Mouse (Mus musculus) intestine, embryonic 16.5 days (tissue): Measurements from ENCODE around the gene Tenm2. TPM values are rescaled to one million over a fixed set of nuclear protein-coding genes. Genes with fewer than 3 reads are reported as not detected.

Source experiments
- ATAC-seq: fragments of 200-750 bp; cut with Nextera tagmentation; 2 replicates; pipeline ENCODE4 v1.8.0; 2017; ENCODE audit warnings: moderate TSS enrichment, moderate library complexity
- H3K27ac ChIP-seq: fragments of 300-500 bp; sonication (generic); 2 replicates; pipeline ENCODE4 v1.5.1; 2014; ENCODE audit warnings: mild to moderate bottlenecking, low read length
- H3K27me3 ChIP-seq: fragments of 300-500 bp; sonication (generic); replicated peaks from 2 replicates; pipeline ENCODE4 v1.6.1; 2014; ENCODE audit warnings: low read length, control low read depth, mixed read lengths; ENCODE audit not compliant: control insufficient read depth, insufficient read depth
- H3K36me3 ChIP-seq: fragments of 300-500 bp; sonication (generic); 2 replicates; pipeline ENCODE4 v1.6.1; 2014; ENCODE audit warnings: low read length, control low read depth; ENCODE audit not compliant: control insufficient read depth, insufficient read depth
- H3K4me1 ChIP-seq: fragments of 300-500 bp; sonication (generic); 2 replicates; pipeline ENCODE4 v1.6.1; 2014; ENCODE audit warnings: low read length, control low read depth, mixed read lengths; ENCODE audit not compliant: control insufficient read depth, insufficient read depth
- H3K4me2 ChIP-seq: fragments of 300-500 bp; sonication (generic); 2 replicates; pipeline ENCODE4 v1.6.1; 2014; ENCODE audit warnings: low read depth, low read length, control low read depth
- H3K4me3 ChIP-seq: fragments of 300-500 bp; sonication (generic); 2 replicates; pipeline ENCODE4 v1.5.1; 2014; ENCODE audit warnings: mild to moderate bottlenecking, low read length
- H3K9ac ChIP-seq: fragments of 300-500 bp; sonication (generic); 2 replicates; pipeline ENCODE4 v1.6.1; 2014; ENCODE audit warnings: low read depth, low read length
- H3K9me3 ChIP-seq: fragments of 300-500 bp; sonication (generic); 2 replicates; pipeline ENCODE4 v1.6.1; 2016; ENCODE audit warnings: low read length, control low read depth; ENCODE audit not compliant: control insufficient read depth
- WGBS: fragments of 180-500 bp; shearing (Covaris S2); extraction: QIAGEN DNeasy Blood & Tissue Kit; methylation state at CpG from one replicate; pipeline ENCODE4 v1.1.7; 2014; 5-methylcytosine and 5-hydroxymethylcytosine counted together
- polyA plus RNA-seq: library from polyadenylated mRNA; unstranded; fragments of >200 nt; fragmentation: Nextera tagmentation; extraction: Ambion mirVana; gene quantifications from 2 replicates; pipeline ENCODE4 v1.2.1, GENCODE M21; 2015

Tenm2 gene
- polyA plus RNA-seq, 1 experiment from 2014 or later, result 0.70 TPM

- Histone ChIP-seq H3K9ac (no peak overlapping the region), H3K36me3 (no peaks in the 10 kb centered on the region), H3K9me3 (no peaks in the 10 kb centered on the region), H3K4me2 (no peak overlapping the region), H3K4me3 (no peak overlapping the region), H3K27ac (no peak overlapping the region), H3K27me3 (no peaks in the 10 kb centered on the region), H3K4me1 (no peaks in the 10 kb centered on the region)
- WGBS, result 87% methylated on average over 8 of the region's 8 CpGs
- no peak for ATAC-seq
Measured at GRCm38 (mm10) chr11:36362514-36362913, 873.2 kb downstream of the Tenm2 start.

- no peak overlapping the region for H3K27ac ChIP-seq
- no peak overlapping the region for H3K9ac ChIP-seq
- H3K4me2 ChIP-seq, result no peak overlapping the region
- no peaks in the 10 kb centered on the region for H3K9me3 ChIP-seq
- H3K27me3 ChIP-seq, result no peaks in the 10 kb centered on the region
- no peak overlapping the region for H3K4me3 ChIP-seq
- H3K36me3 ChIP-seq, result no peaks in the 10 kb centered on the region
- ATAC-seq, result no peak
- 97% methylated on average over 1 of the region's 1 CpGs for WGBS
- H3K4me1 ChIP-seq, result no peaks in the 10 kb centered on the region
Measured at GRCm38 (mm10) chr11:36353252-36353651, 882.5 kb downstream of the Tenm2 start.

GRCm38 (mm10) chr11:36351752-36352151, 884.0 kb downstream of the Tenm2 start:
- WGBS, result 41% methylated on average over 6 of the region's 6 CpGs
- Histone ChIP-seq H3K9ac (no peak overlapping the region), H3K27ac (no peak overlapping the region), H3K36me3 (no peaks in the 10 kb centered on the region), H3K4me2 (no peak overlapping the region), H3K4me1 (no peaks in the 10 kb centered on the region), H3K4me3 (no peak overlapping the region), H3K9me3 (no peaks in the 10 kb centered on the region), H3K27me3 (no peaks in the 10 kb centered on the region)
- ATAC-seq, result no peak

GRCm38 (mm10) chr11:36351341-36351740, 884.4 kb downstream of the Tenm2 start:
- Histone ChIP-seq H3K9me3 (no peaks in the 10 kb centered on the region), H3K27ac (no peak overlapping the region), H3K4me3 (no peak overlapping the region), H3K4me2 (no peak overlapping the region), H3K36me3 (no peaks in the 10 kb centered on the region), H3K4me1 (no peaks in the 10 kb centered on the region), H3K27me3 (no peaks in the 10 kb centered on the region), H3K9ac (no peak overlapping the region)
- no peak for ATAC-seq
- 80% methylated on average over 6 of the region's 6 CpGs for WGBS

- Histone ChIP-seq H3K4me3 (no peak overlapping the region), H3K27me3 (no peaks in the 10 kb centered on the region), H3K4me1 (no peaks in the 10 kb centered on the region), H3K9ac (no peak overlapping the region), H3K36me3 (no peaks in the 10 kb centered on the region), H3K27ac (no peak overlapping the region), H3K9me3 (no peaks in the 10 kb centered on the region), H3K4me2 (no peak overlapping the region)
- WGBS, result 83% methylated on average over 1 of the region's 1 CpGs
- ATAC-seq, result no peak
Measured at GRCm38 (mm10) chr11:36350264-36350663, 885.5 kb downstream of the Tenm2 start.

- Histone ChIP-seq H3K27ac (no peak overlapping the region), H3K27me3 (no peaks in the 10 kb centered on the region), H3K4me1 (no peaks in the 10 kb centered on the region), H3K9ac (no peak overlapping the region), H3K4me3 (no peak overlapping the region), H3K36me3 (no peaks in the 10 kb centered on the region), H3K4me2 (no peak overlapping the region), H3K9me3 (no peaks in the 10 kb centered on the region)
- 66% methylated on average over 2 of the region's 2 CpGs for WGBS
- no peak for ATAC-seq
Measured at GRCm38 (mm10) chr11:36349856-36350255, 885.9 kb downstream of the Tenm2 start.

- Histone ChIP-seq H3K27me3 (no peaks in the 10 kb centered on the region), H3K36me3 (no peaks in the 10 kb centered on the region), H3K4me1 (no peaks in the 10 kb centered on the region), H3K4me3 (no peak overlapping the region), H3K9ac (no peak overlapping the region), H3K27ac (no peak overlapping the region), H3K9me3 (no peaks in the 10 kb centered on the region), H3K4me2 (no peak overlapping the region)
- ATAC-seq, result no peak
- 86% methylated on average over 3 of the region's 3 CpGs for WGBS
Measured at GRCm38 (mm10) chr11:36341799-36342198, 894.0 kb downstream of the Tenm2 start.

- Histone ChIP-seq H3K27me3 (no peaks in the 10 kb centered on the region), H3K27ac (no peak overlapping the region), H3K4me3 (no peak overlapping the region), H3K4me1 (no peaks in the 10 kb centered on the region), H3K9me3 (no peaks in the 10 kb centered on the region), H3K36me3 (no peaks in the 10 kb centered on the region), H3K9ac (no peak overlapping the region), H3K4me2 (no peak overlapping the region)
- no peak; the same call in 1 of the 2 replicates for ATAC-seq
- WGBS, result 42% methylated on average over 4 of the region's 4 CpGs
Measured at GRCm38 (mm10) chr11:36338424-36338823, 897.3 kb downstream of the Tenm2 start.

GRCm38 (mm10) chr11:36337063-36337462, 898.7 kb downstream of the Tenm2 start:
- no peak for ATAC-seq
- no peak overlapping the region for H3K27ac ChIP-seq
- no peak overlapping the region for H3K4me3 ChIP-seq
- H3K4me2 ChIP-seq, result no peak overlapping the region
- no peaks in the 10 kb centered on the region for H3K36me3 ChIP-seq
- no peaks in the 10 kb centered on the region for H3K9me3 ChIP-seq
- no peaks in the 10 kb centered on the region for H3K27me3 ChIP-seq
- no peak overlapping the region for H3K9ac ChIP-seq
- no peaks in the 10 kb centered on the region for H3K4me1 ChIP-seq
- 83% methylated on average over 6 of the region's 6 CpGs for whole genome bisulfite sequencing

GRCm38 (mm10) chr11:36335147-36335546, 900.6 kb downstream of the Tenm2 start:
- ATAC-seq, result no peak
- WGBS, result 82% methylated on average over 5 of the region's 5 CpGs

More at GRCm38 (mm10) chr11:36335147-36335546, 900.6 kb downstream of the Tenm2 start:
- no peaks in the 10 kb centered on the region for H3K27me3 ChIP-seq
- H3K4me1 ChIP-seq, result no peaks in the 10 kb centered on the region
- no peaks in the 10 kb centered on the region for H3K36me3 ChIP-seq
- H3K9me3 ChIP-seq, result no peaks in the 10 kb centered on the region
- no peak overlapping the region for H3K9ac ChIP-seq
- H3K27ac ChIP-seq, result no peak overlapping the region
- no peak overlapping the region for H3K4me3 ChIP-seq
- H3K4me2 ChIP-seq, result no peak overlapping the region
